Mouse (Mus musculus) spleen, adult 2 months (tissue): Measurements from ENCODE around the gene 1700022I11Rik.

ENCODE experiments used
- CTCF ChIP-seq: fragments of 200-500 bp; IDR thresholded peaks from 2 replicates; pipeline ENCODE4 v1.5.1; 2011; ENCODE audit warnings: mild to moderate bottlenecking, inconsistent platforms; ENCODE audit not compliant: insufficient read depth, insufficient read length, insufficient replicate concordance; ENCODE audit errors: extremely low read depth
- POLR2A ChIP-seq: fragments of 200-500 bp; IDR thresholded peaks from 2 replicates; pipeline ENCODE4 v1.6.1; 2011; ENCODE audit warnings: low read depth, low read length, inconsistent platforms

- TF ChIP-seq POLR2A (no peak), CTCF (no peak)
Measured at GRCm38 (mm10) chr4:42953435-42954094, 15.8 kb upstream of the 1700022I11Rik start.
